Mouse (Mus musculus): Measurements from ENCODE around the gene Mettl21a. TPM values are rescaled to one million over a fixed set of nuclear protein-coding genes. Genes with fewer than 3 reads are reported as not detected.

Gene Mettl21a
- total RNA-seq (2014; rRNA removed): 9.4 and 12.1 TPM in 2 replicates
- polyA plus RNA-seq (2015; fragmentation: Nextera tagmentation; extraction: Ambion mirVana): 10.8 and 13.3 TPM in 2 replicates

DNA sequence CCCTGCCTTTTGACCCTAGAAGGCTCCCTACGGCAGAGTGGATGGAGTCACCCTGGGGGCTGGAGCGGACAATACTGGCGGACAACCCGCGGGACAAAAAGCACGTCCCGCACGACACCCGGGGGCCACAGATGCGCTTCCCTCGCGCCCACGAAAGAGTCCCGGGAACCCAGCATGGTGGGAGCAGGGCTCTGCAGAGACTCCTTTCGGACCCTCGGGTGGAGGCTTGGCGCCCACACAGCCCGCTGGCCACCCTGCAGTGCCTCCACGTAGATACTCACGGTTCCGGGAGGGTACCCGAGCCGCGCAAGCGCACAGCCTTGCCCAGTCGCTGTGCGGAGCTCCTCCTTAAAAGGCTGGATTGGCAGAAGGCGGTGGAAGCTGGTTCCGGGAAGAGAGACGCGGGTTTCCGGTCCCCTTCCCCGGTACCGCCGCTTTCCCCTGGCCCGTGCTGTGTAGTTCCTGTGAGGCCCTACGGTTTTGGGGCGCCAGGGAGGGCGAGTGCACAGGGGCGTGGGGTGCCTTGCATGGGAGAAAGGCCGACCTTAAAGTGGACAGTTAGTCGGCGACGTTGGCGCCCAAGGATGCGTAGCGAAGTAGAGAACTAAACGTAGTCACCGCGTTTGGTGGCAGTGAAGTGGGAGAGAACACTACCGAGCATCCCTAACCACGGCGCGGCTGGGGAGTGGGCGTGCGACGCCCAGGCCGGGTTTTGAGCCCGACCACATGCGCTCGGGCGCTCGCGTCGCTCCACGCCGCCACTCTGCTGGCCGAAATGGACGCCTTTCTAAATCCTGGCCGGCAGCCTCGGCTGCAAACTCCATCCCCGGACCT, at the start of gene Mettl21a:
Mettl21a (minus strand) TSS at position 362 of the 834 bp plus-strand sequence.
- H3K9me3 ChIP-seq (ENCODE audit: low read length): no peaks in the 10 kb centered on the region
- H3K4me1 ChIP-seq (ENCODE audit: insufficient read depth, low read length): peaks cover 14% of the 10 kb centered on the region
- WGBS: under 1% methylated on average over 70 of the region's 72 CpGs
- DNase-seq (ENCODE audit: low spot score): peak; percentile 97
- 0 out of 2 replicates have a peak, but pooled peaks cover 5% of the 10 kb centered on the region for H3K36me3 ChIP-seq (ENCODE audit: insufficient read depth, low read length)
- peak; percentile 98 for ATAC-seq (ENCODE audit: low FRiP score)
- H3K27me3 ChIP-seq (ENCODE audit: insufficient read depth, low read length): no peaks in the 10 kb centered on the region
- peak within 1 kb of the TSS; percentile 95 for H3K9ac ChIP-seq (replicated peaks; ENCODE audit: low read length, poor library complexity, severe bottlenecking)
- H3K27ac ChIP-seq (ENCODE audit: low read depth, low read length): peak within 1 kb of the TSS; percentile 96
- no peak for TF ChIP-seq CTCF (IDR thresholded peaks at IDR 0.05)
- H3K4me2 ChIP-seq (ENCODE audit: low read depth, low read length, poor library complexity, severe bottlenecking): peak within 1 kb of the TSS; percentile 74
- H3K4me3 ChIP-seq (ENCODE audit: low read depth, low read length): peak within 1 kb of the TSS; percentile 86

DNA sequence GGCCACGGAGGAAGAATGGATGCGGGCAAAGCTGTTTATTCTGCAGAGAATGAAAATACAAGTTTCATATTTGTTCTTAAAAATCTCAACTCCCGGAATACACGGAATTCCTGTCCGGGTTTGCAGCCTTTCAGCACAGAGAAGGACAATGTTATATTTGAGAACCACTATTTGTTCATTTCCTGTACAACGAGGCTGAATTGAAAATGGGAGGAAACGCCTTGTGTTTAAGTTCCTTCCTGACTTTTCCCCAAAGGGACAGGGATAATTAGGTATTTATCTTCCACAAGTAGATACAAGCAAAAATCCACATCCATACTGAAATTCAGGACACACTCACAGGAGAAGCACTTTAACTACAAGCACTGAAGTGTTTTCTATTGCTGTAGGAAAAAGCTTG, 41.8 kb upstream of the Mettl21a start:
- ATAC-seq (ENCODE audit: low FRiP score) (no peak), DNase-seq (ENCODE audit: low spot score) (no peak)
- Histone ChIP-seq H3K4me3 (ENCODE audit: low read depth, low read length) (no peak overlapping the region), H3K27ac (ENCODE audit: low read depth, low read length) (no peak overlapping the region), H3K9me3 (ENCODE audit: low read length) (no peaks in the 10 kb centered on the region), H3K4me1 (ENCODE audit: insufficient read depth, low read length) (no peaks in the 10 kb centered on the region), H3K9ac (replicated peaks; ENCODE audit: low read length, poor library complexity, severe bottlenecking) (no peak overlapping the region), H3K27me3 (ENCODE audit: insufficient read depth, low read length) (no peaks in the 10 kb centered on the region), H3K4me2 (ENCODE audit: low read depth, low read length, poor library complexity, severe bottlenecking) (no peak overlapping the region), H3K36me3 (ENCODE audit: insufficient read depth, low read length) (no peaks in the 10 kb centered on the region)
- 76% methylated on average over 7 of the region's 7 CpGs for WGBS
- TF ChIP-seq CTCF (IDR thresholded peaks at IDR 0.05): no peak

DNA sequence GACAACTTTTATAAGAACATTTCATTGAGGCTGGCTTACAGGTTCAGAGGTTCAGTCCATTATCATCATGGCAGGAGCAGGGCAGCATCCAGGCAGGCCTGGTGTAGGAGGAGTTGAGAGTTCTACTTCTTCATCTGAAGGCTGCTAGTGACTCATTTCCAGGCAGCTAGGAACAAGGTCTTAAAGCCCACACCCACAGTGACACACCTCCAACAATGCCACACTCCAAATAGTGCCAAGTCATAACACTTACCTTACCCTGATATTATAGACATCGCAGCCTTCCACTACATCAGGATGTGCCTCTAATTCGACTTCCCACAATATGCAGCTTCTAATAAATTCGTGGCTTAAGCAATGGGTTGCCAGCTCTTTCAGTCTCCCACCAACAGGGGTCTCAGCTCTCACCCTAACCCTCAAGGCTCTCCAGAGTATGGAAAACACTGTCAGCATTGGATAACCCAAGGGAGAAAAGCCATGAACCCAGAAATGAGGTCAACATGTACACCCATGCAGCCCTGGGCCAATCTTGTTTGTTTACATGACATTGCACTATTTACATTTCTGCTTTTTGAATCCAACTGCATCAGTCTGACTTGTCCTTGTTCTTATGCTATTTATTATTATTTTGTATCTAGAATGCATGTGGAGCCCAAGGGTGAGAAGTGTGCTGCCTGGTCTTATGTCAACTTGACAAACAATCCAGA, 39.5 kb upstream of the Mettl21a start:
- Histone ChIP-seq H3K9ac (replicated peaks; ENCODE audit: low read length, poor library complexity, severe bottlenecking) (no peak overlapping the region), H3K4me2 (ENCODE audit: low read depth, low read length, poor library complexity, severe bottlenecking) (no peak overlapping the region), H3K36me3 (ENCODE audit: insufficient read depth, low read length) (no peaks in the 10 kb centered on the region), H3K9me3 (ENCODE audit: low read length) (no peaks in the 10 kb centered on the region), H3K27ac (ENCODE audit: low read depth, low read length) (no peak overlapping the region), H3K4me3 (ENCODE audit: low read depth, low read length) (no peak overlapping the region), H3K27me3 (ENCODE audit: insufficient read depth, low read length) (no peaks in the 10 kb centered on the region), H3K4me1 (ENCODE audit: insufficient read depth, low read length) (no peaks in the 10 kb centered on the region)
- 82% methylated on average over 3 of the region's 3 CpGs for WGBS
- DNase-seq (ENCODE audit: low spot score) (no peak), ATAC-seq (ENCODE audit: low FRiP score) (no peak)
- TF ChIP-seq CTCF (IDR thresholded peaks at IDR 0.05): no peak

DNA sequence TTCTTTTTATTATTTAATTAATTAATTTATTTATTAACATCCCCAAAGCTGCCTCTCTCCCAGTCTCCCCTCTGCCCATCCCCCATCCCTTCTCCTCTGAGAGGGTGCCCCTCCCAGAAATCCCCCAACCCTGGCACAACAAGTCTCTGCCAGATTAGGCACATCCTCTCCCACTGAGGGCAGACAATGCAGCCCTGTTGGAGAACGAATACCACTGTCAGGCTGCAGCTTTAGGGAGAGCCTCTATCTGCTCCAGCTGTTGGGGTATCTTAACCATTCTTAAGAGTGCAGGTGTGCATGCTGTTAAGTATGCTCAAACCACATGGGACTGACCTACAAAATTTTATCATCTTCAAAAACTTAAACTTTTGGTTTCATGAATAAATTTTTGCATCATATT, 38.4 kb upstream of the Mettl21a start:
- 8% methylated on average over 1 of the region's 1 CpGs for WGBS
- no peak for ATAC-seq (ENCODE audit: low FRiP score)

DNA sequence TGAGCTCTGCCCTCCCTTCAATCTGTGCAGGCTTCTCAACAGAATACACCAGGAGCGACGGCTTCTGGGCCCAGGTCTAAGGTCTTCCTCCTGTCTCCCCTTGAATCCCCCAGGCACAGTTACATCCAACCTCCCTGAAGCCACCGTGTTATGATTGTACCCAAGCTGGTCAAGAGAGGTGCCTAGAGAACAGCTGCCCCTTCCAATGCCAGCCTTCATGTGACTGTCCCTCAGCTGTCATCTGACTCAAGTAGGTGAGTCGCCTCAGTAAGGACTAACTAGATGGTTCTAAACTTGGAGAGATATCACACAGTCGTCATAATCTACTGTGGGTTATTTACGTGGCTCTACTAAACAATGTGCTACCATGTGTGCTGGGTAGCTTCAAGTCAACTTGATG, 36.7 kb upstream of the Mettl21a start:
- Histone ChIP-seq H3K27ac (ENCODE audit: low read depth, low read length) (no peak overlapping the region), H3K9ac (replicated peaks; ENCODE audit: low read length, poor library complexity, severe bottlenecking) (no peak overlapping the region), H3K4me1 (ENCODE audit: insufficient read depth, low read length) (no peaks in the 10 kb centered on the region), H3K27me3 (ENCODE audit: insufficient read depth, low read length) (no peaks in the 10 kb centered on the region), H3K9me3 (ENCODE audit: low read length) (no peaks in the 10 kb centered on the region), H3K4me2 (ENCODE audit: low read depth, low read length, poor library complexity, severe bottlenecking) (no peak overlapping the region), H3K4me3 (ENCODE audit: low read depth, low read length) (no peak overlapping the region), H3K36me3 (ENCODE audit: insufficient read depth, low read length) (no peaks in the 10 kb centered on the region)
- TF ChIP-seq CTCF (IDR thresholded peaks at IDR 0.05): no peak
- DNase-seq (ENCODE audit: low spot score) (no peak), ATAC-seq (ENCODE audit: low FRiP score) (no peak)
- 98% methylated on average over 6 of the region's 6 CpGs for WGBS

More for the DNA sequence above, 38.4 kb upstream of the Mettl21a start:
- Histone ChIP-seq H3K9ac (replicated peaks; ENCODE audit: low read length, poor library complexity, severe bottlenecking) (no peak overlapping the region), H3K4me2 (ENCODE audit: low read depth, low read length, poor library complexity, severe bottlenecking) (no peak overlapping the region), H3K27me3 (ENCODE audit: insufficient read depth, low read length) (no peaks in the 10 kb centered on the region), H3K27ac (ENCODE audit: low read depth, low read length) (no peak overlapping the region), H3K9me3 (ENCODE audit: low read length) (no peaks in the 10 kb centered on the region), H3K4me1 (ENCODE audit: insufficient read depth, low read length) (no peaks in the 10 kb centered on the region), H3K36me3 (ENCODE audit: insufficient read depth, low read length) (no peaks in the 10 kb centered on the region), H3K4me3 (ENCODE audit: low read depth, low read length) (no peak overlapping the region)
- no peak for TF ChIP-seq CTCF (IDR thresholded peaks at IDR 0.05)
- no peak for DNase-seq (ENCODE audit: low spot score)
